Mouse (Mus musculus) adipose tissue, adult 10 weeks (tissue): Measurements from ENCODE around the gene Gm42688. TPM values are rescaled to one million over a fixed set of nuclear protein-coding genes. Genes with fewer than 3 reads are reported as not detected.

Experiments
- polyA plus RNA-seq: library from polyadenylated mRNA; stranded (reverse); fragments of 350-450 nt; fragmentation: Illumina TruSeq; extraction: RNeasy Lipid Tissue Mini Kit (QIAGEN cat#74804); gene quantifications from one replicate; pipeline ENCODE4 v1.2.3, GENCODE M21; 2014; ENCODE audit warnings: low read depth, low replicate concordance

The Gm42688 gene
- polyA plus RNA-seq: 3.8 TPM

DNA sequence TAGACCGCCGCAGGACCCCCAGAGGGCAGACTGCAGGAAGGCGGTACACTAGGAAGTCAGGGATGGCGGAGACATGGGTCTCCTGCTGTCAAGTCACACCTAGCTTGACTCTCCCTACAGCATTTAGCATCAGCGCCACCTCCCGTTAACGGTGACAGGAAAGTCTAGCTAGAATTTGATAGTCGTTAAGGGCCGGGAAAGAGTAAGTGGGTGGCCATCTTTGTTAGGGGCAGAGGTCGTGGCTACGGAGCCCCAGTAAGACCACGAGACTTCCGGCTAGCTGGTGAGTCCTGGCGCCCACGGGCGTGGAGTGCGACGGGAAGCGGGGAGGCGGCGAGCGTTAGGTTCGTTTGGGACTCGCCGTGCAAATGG lies at the start of gene Gm42688, which contains the start of gene Ccdc142:
TSS of gene Gm42688 (plus strand) at position 302 of the 372 bp plus-strand sequence.
TSS of gene Ccdc142 (plus strand) at position 286 of the 372 bp plus-strand sequence.

DNA sequence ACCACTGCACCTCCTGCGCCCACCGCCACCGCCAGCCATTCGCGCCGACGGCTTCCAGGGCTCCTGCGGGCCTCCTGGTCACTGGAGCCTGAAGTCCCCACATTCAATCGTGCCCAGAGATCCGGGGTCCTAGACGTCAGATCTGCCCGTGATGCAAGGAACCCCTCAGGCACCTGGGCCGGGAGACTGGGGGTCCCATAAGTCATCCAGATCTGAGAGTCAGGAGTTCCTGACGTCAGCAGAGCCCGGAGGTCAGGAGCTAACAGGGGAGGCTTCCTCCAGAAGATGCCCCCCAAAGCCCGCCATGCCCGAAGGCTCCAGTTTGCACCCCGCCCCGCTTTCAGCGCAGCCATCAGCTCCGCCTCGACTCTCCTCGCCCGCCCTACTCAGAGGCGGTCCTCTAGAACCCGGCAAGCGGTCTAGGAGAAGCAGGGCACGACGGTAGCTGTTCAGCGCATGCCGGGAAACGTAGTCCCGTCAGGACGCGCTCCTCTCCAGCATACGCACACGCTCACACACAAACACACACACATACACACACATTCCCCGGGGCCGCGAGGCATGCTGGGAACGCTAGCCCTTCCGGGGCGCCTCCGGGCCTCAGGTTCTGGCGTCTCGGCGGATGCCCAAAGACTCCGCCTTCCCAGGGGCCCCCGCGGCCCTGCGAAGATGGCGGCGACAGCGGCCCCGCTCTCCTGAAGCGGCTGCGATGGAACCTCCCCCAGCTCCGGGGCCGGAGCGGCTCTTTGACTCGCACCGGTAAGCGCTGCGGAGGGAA lies 47.2 kb upstream of the Gm42688 start, which contains the start of gene Aup1:
TSS of gene Aup1 (plus strand) at position 448 of the 778 bp plus-strand sequence.

DNA sequence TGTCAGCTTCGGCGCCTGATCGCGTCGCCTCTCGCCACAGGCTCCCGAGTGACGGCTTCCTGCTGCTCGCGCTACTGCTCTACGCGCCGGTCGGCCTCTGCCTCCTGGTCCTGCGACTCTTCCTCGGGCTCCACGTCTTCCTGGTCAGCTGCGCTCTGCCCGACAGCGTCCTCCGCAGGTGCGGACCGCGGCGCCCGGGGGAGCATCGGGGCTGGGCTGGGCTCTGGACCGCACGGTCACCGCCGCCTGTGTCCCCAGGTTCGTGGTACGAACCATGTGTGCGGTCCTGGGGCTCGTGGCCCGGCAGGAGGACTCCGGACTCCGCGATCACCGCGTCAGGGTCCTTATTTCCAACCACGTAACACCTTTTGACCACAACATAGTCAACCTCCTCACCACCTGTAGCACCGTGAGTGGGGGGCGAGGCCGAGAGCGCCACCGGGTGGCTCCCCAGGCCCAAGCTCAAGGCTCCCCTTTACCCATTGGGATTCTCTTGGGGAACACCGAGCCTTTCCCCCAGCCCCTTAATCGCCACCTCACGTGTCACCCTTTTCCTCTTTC lies 46.5 kb upstream of the Gm42688 start, which contains the start of gene Htra2:
TSS of gene Htra2 (minus strand) at position 403 of the 561 bp plus-strand sequence.

DNA sequence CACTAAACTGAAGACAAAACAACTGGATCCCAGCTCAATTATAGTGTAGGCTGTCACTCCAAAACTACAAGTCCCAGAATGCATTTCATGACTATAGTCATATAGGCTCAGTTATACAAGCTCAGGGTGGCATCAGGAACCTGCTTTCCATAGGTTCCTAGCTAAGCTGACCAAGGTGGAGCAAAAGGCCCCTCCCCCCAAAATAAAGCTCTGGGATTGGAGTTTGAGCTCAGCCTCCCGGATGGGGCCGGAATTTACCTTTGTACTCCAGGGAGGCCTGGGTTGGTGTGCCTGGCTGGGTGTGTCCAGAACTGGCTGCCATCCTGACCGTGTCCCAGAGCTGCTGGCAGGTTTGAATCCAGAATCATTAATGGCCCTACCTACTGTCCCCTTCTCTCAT lies 43.6 kb upstream of the Gm42688 start, which contains the start of gene Dqx1:
TSS of gene Dqx1 (plus strand) at position 55 of the 400 bp plus-strand sequence.

DNA sequence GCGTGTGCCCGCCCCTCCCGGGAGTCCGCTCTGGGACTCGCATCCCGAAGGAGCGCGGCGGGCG lies 31.3 kb upstream of the Gm42688 start, which contains the start of gene Tlx2:
TSS of gene Tlx2 (minus strand) at position 47 of the 64 bp plus-strand sequence.

DNA sequence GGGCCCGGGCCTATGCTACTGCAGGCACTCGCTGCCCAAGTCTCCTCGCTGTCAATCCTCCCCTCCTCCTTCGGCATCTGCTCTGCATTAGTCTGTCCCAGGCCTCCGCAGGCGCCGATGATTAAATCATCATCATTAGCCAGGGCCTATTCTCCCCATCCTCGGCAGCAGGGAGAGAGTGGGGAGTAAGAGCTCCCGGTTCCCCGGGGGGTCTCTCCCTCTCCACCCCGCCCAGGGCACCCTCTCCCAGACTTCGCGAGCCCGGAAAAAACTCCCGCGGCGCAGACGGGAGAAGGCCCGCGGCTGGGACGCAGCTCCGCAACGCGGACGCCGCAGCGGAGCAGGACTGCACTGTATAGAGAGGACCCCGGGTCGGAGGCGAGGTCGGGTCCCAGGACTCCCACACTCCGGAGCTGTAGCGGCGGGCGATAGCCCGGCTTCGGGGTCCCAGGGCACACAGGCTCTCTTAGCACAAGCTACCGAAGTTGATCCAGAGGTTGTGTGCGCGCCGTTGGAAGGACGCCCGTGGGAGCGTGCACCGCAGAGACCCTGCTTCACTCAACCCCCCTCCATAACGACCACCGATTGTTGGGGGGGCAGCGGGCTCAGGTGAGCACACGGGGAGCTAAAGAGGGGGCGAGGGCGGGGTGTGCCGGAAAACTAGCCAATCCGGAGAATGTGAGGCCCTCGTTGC lies 23.6 kb upstream of the Gm42688 start, which contains the start of gene Pcgf1:
TSS of gene Pcgf1 (plus strand) at position 240 of the 694 bp plus-strand sequence.

DNA sequence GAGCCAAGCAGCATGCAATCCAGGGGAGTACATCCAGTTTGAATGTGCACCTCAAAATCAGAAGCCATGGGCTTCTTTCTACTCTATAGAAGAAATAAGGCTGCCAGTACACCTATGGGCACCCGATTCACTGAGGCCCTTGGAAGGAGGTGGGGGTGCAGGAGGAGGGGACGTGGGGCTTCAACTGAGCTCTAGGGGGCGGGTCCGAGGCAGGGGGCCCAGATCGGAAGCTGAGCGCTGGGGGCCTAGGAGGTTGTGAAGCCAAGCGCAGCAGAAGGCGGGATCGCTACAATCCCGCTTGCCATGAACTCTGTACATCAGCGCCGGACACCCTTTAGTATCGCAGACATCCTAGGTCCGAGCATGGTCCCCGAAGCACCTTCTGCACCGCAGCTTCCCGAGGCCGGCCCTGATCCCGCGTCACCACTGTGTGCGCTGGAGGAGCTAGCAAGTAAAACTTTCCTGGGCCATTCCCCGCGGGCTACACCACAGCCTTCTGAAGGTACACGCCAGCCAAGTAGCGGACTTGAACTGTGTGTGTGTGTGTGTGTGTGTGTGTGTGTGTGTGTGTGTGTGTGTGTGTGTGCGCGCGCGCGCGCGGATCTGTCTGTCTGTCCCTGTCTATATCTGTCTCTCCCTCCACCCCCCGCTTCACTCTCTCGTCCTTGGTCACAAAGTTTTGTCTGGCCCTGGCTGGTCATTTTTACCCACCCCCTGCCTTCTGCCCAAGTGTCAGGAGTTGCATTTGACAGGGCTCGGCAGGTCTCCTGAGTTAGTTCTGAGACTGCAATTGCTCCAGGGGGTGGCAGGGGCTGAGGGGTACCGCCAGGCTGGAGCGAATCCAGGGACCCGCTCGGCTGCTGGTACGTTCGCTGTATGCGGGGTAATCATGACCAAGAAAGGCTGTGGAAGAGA lies 15.0 kb upstream of the Gm42688 start, which contains the start of gene Lbx2:
TSS of gene Lbx2 (plus strand) at position 247 of the 915 bp plus-strand sequence.

DNA sequence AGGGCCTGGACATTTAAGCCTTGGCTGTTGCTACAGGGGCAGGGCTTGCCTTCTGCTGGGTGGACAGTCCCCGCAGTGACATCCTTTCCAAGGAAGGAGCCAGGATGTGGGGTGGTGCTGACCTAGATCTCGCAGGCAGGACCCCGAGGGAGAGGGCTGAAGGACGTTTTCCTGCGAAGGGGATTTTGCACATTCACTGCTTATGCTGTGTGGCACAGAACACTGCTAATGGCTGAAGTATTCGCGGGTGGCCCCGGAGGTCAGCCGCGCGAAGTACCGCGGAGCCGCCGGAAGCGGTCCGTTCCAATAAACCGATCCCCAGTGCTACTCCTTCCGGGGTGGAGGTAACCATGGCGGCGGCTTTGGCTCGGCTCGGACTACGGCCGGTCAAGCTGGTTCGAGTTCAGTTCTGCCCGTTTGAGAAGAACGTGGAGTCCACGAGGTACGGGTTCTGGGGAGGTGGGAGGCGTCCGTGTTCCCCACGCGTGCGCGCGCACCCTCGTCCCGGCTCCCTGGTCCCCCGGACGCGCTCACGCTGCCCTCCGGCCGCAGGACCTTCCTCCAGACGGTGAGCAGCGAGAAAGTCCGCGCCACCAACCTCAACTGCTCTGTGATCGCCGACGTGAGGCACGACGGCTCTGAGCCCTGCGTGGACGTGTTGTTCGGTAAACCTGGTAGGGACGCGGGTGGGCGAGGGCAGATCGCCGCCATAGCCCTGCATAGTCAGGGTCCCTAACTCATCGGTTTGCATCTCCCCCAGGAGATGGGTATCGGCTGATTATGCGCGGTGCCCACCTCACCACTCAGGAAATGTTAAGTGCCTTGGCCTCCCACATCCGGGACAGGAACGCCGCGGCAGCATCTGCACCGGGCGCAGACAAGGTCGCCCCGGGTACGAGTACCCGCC lies 7.6 kb downstream of the Gm42688 start, which contains the start of gene Mrpl53:
TSS of gene Mrpl53 (plus strand) at position 279 of the 907 bp plus-strand sequence.

DNA sequence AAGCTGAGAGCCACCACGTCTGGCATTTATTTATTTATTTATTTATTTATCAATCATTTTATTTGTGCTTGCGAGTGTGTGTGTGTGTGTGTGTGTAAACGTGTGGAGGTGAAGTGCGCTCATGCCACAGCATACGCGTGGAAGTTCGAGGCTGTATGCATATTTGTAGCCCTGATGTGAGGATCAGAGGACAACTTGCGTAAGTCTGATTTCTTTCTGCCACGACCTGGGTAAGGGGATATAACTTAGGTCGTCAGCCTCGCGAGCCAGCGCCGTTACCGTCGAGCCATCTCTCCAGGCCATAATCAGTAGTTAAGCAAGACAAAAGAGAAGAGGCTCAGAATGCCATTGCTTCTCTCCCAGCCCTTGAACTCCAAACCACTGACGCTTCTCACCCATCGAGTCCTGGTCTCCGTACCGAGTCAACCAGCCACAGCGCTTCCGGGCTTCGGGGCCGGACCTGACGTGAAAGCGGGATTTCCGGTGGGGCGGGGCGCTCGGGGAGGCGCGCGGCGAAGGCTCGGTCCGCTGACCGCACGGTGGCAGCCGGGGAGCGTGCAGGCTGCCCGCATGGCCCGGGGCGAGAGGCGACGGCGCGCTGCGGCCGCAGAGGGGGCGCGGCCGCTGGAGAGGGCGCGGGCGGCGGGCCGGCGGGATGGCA lies 13.7 kb downstream of the Gm42688 start, which contains the start of gene Mogs:
TSS of gene Mogs (plus strand) at position 486 of the 661 bp plus-strand sequence.

DNA sequence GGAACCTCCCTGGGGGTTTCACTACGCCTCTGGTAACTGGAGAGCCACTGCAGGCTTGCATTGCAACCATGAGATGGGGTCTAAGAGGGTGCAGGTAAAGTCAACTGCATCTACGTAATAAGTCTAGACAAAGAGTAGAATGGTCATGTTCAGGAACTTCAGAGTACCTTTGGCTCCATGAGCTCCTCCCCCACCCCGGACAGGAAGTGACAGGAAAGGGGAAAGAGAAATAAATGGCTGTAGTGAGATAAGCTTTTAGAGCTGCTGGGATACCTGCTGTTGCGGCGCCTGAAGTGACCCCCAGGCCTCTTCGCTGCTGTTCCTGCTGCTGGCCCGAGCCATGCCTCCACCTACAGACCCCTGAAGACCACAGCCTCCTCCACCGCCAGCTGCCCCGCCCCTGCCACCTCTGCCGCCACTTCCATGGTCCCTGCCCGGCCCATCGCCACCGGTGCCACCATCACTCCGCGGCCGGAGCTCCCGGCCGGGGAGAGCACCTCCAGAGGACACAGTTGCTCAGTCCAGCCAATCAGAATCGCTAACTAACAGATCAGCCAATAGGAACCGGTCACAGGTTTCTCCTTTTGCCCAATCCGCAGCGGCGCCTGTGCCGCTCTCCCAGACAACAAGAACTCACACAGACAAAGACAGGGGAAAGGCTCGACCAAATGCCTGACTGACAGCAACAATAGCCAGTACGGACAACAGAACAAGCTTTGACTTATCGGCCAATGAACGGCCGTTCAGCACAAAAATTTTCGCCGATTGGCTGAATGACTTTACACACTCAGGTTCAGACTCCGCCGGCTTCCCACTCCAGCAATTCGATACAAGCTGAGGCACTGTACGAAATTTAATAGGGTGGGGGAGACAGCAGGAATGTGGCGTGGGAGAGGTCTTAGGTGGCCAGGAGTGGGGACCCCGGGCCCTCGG lies 19.8 kb downstream of the Gm42688 start, which contains the start of gene Wbp1:
TSS of gene Wbp1 (minus strand) at position 630 of the 933 bp plus-strand sequence.

DNA sequence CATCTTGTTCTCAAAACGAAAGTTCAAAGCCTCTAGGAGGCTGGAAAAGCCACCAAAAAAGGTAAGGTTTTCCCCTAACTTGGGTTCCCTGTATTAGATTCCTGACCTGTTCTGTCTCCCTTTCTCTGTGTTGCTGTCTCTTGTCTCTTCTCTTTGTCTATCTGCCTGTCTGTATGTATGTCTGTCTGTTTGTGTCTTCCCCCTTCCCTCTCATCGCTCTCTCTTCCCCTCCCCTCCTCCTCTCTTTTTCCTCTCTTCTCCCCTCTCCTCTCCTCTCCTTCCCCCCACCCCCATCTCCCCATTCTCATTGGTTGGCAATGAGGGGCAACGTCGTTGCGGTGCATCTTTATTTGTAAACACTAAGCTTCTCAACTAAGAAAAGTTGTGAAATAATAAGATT lies 23.9 kb downstream of the Gm42688 start, which contains the start of gene Ino80b:
TSS of gene Ino80b (minus strand) at position 101 of the 400 bp plus-strand sequence.

DNA sequence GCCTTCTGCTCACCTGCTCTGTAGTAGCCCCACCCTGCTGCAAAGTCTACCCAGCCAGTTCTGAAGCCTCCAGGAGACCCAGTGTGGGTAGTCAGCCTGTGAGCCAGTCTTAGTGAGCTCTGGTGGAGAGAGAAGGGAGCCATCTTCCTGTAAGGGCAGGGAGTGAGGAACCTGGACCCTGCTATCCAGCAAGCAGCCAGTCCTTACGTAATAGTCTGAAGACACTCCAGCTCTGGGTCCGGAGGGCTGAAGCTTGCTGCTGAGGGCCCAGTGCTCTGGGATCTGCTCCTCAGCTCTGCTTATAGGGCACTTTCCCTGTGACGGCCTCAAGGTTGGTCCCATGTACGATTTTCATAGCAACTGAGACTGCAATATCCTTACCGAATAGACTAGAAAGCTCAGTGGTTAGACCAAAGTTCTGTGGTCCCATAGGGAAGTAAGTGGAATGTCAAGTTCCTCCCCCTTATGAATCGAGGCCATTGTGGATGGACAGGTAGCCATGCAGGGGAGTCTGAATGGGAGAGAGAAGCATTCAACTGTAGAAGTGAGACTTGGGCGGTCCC lies 33.6 kb downstream of the Gm42688 start, which contains the start of gene Rtkn:
TSS of gene Rtkn (plus strand) at position 513 of the 563 bp plus-strand sequence.

DNA sequence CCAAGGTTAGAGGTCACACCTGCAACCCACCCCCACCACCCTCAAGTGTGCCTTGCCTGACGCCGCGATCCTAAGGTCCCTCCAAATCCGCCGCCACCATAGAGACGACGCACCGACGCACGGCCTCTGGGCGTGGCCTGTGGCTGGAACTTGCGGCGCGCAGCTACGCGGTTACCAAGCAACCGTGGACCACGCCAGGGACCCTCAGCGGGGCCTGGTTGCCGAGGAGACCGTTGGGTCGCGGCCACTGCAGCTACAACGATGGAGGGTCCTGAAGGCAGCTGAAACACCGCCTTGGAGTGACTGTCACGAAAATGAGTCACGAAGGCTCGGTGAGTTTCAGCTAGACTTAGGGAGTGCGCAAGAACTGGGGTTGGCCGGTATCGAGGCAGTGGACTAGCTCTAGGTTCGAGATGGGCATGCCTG lies 54.9 kb downstream of the Gm42688 start, which contains the start of the genes Wdr54 and 1700003E16Rik:
TSS of gene Wdr54 (minus strand) at position 139 of the 426 bp plus-strand sequence.
TSS of gene 1700003E16Rik (plus strand) at position 146 of the 426 bp plus-strand sequence.

Other genes starting within 250 kb of the Gm42688 start
- gene Sema4f, start 161.8 kb upstream of the Gm42688 start, polyA plus RNA-seq: 0.48 TPM
- gene M1ap, start 154.7 kb upstream of the Gm42688 start, polyA plus RNA-seq: 4.6 TPM
- gene Dok1, start 68.1 kb upstream of the Gm42688 start, polyA plus RNA-seq: 25.7 TPM
- gene Loxl3, start 67.4 kb upstream of the Gm42688 start, polyA plus RNA-seq: 11.2 TPM
- 147 TPM for gene Aup1, start 47.1 kb upstream of the Gm42688 start, polyA plus RNA-seq
- gene Htra2, start 46.3 kb upstream of the Gm42688 start, polyA plus RNA-seq: 32.7 TPM
- 1.6 TPM for gene Dqx1, start 43.8 kb upstream of the Gm42688 start, polyA plus RNA-seq
- gene Tlx2, start 31.3 kb upstream of the Gm42688 start, polyA plus RNA-seq: not detected
- 14.9 TPM for gene Pcgf1, start 23.7 kb upstream of the Gm42688 start, polyA plus RNA-seq
- gene Lbx2, start 15.2 kb upstream of the Gm42688 start, polyA plus RNA-seq: 1.5 TPM
- 3.6 TPM for gene Ccdc142, start within 50 bp of the Gm42688 start, polyA plus RNA-seq
- gene Mrpl53, start 7.4 kb downstream of the Gm42688 start, polyA plus RNA-seq: 73.1 TPM
- gene Mogs, start 13.9 kb downstream of the Gm42688 start, polyA plus RNA-seq: 34.0 TPM
- 99.3 TPM for gene Wbp1, start 19.9 kb downstream of the Gm42688 start, polyA plus RNA-seq
- gene Ino80b, start 23.8 kb downstream of the Gm42688 start, polyA plus RNA-seq: 26.8 TPM
- 21.8 TPM for gene Rtkn, start 33.8 kb downstream of the Gm42688 start, polyA plus RNA-seq
- 3.0 TPM for gene Wdr54, start 54.8 kb downstream of the Gm42688 start, polyA plus RNA-seq
- 14.5 TPM for gene 1700003E16Rik, start 54.8 kb downstream of the Gm42688 start, polyA plus RNA-seq
- gene Dctn1, start 64.3 kb downstream of the Gm42688 start, polyA plus RNA-seq: 74.4 TPM
- 1.2 TPM for gene Slc4a5, start 118.2 kb downstream of the Gm42688 start, polyA plus RNA-seq
- gene Mthfd2, start 224.3 kb downstream of the Gm42688 start, polyA plus RNA-seq: 87.5 TPM
- gene Mob1a, start 224.4 kb downstream of the Gm42688 start, polyA plus RNA-seq: 79.4 TPM
- 72.0 TPM for gene Bola3, start 247.5 kb downstream of the Gm42688 start, polyA plus RNA-seq